Mouse (Mus musculus) embryonic facial prominence, embryonic 11.5 days (tissue): ENCODE measurements around the gene Tfeb. TPM values are rescaled to one million over a fixed set of nuclear protein-coding genes. Genes with fewer than 3 reads are reported as not detected.

Source experiments
- ATAC-seq: fragments of 200-750 bp; cut with Nextera tagmentation; replicated peaks from 2 replicates; pipeline ENCODE4 v1.8.0; 2017; ENCODE audit warnings: low read depth; ENCODE audit not compliant: insufficient number of reproducible peaks, low FRiP score, low TSS enrichment
- DNase-seq: peaks from one replicate; pipeline ENCODE4 v3.0.0-alpha.2; 2015; ENCODE audit warnings: low spot score
- H3K27ac ChIP-seq: fragments of 300-500 bp; sonication (generic); replicated peaks from 2 replicates; pipeline ENCODE4 v1.5.1; 2014; ENCODE audit warnings: mild to moderate bottlenecking, low read depth, low read length, control low read depth
- H3K27me3 ChIP-seq: fragments of 300-500 bp; sonication (generic); 2 replicates; pipeline ENCODE4 v1.6.1; 2014; ENCODE audit warnings: mild to moderate bottlenecking, low read length, moderate library complexity, mixed read lengths; ENCODE audit not compliant: control insufficient read depth, insufficient read depth
- H3K36me3 ChIP-seq: fragments of 300-500 bp; sonication (generic); replicated peaks from 2 replicates; pipeline ENCODE4 v1.6.1; 2014; ENCODE audit warnings: low read depth, mild to moderate bottlenecking, low read length, moderate library complexity, mixed read lengths; ENCODE audit not compliant: control insufficient read depth, insufficient read depth
- H3K4me1 ChIP-seq: fragments of 300-500 bp; sonication (generic); 2 replicates; pipeline ENCODE4 v1.6.1; 2014; ENCODE audit warnings: low read length, mixed read lengths; ENCODE audit not compliant: control insufficient read depth, insufficient read depth
- H3K4me2 ChIP-seq: fragments of 300-500 bp; sonication (generic); 2 replicates; pipeline ENCODE4 v1.6.1; 2014; ENCODE audit warnings: low read depth, mild to moderate bottlenecking, control low read depth, low read length, moderate library complexity
- H3K4me3 ChIP-seq: fragments of 300-500 bp; sonication (generic); 2 replicates; pipeline ENCODE4 v1.5.1; 2014; ENCODE audit warnings: low read depth, low read length, control low read depth
- H3K9ac ChIP-seq: fragments of 300-500 bp; sonication (generic); replicated peaks from 2 replicates; pipeline ENCODE4 v1.6.1; 2014; ENCODE audit warnings: mild to moderate bottlenecking, control low read depth, low read length
- H3K9me3 ChIP-seq: fragments of 300-500 bp; sonication (generic); replicated peaks from 2 replicates; pipeline ENCODE4 v1.6.1; 2016; ENCODE audit warnings: mild to moderate bottlenecking, low read length, inconsistent platforms, mixed read lengths; ENCODE audit not compliant: control insufficient read depth
- WGBS: fragments of 180-500 bp; shearing (Covaris S2); extraction: QIAGEN DNeasy Blood & Tissue Kit; methylation state at CpG from one replicate; pipeline ENCODE4 v1.1.7; 2014; 5-methylcytosine and 5-hydroxymethylcytosine counted together
- polyA plus RNA-seq: library from polyadenylated mRNA; unstranded; fragments of >200 nt; fragmentation: Nextera tagmentation; extraction: Ambion mirVana; gene quantifications from 2 replicates; pipeline ENCODE4 v1.2.1, GENCODE M21; 2014

Tfeb gene
- polyA plus RNA-seq, 1 experiment from 2014 or later: 2.1 TPM

- H3K4me3 ChIP-seq: no peak overlapping the region
- H3K36me3 ChIP-seq: no peaks in the 10 kb centered on the region
- ATAC-seq: no peak
- no peaks in the 10 kb centered on the region for H3K4me1 ChIP-seq
- H3K9me3 ChIP-seq: no peaks in the 10 kb centered on the region
- H3K27me3 ChIP-seq: no peaks in the 10 kb centered on the region; the same call in 1 of the 2 replicates
- no peak for DNase-seq
- WGBS: 85% methylated on average over 4 of the region's 4 CpGs
- no peak overlapping the region for H3K9ac ChIP-seq
- no peak overlapping the region for H3K4me2 ChIP-seq
- no peak overlapping the region for H3K27ac ChIP-seq
These were observed 32.1 kb upstream of the Tfeb start for GRCm38 (mm10) chr17:47704692-47705091.

- ATAC-seq: no peak
- no peak for DNase-seq
- Histone ChIP-seq H3K4me1 (no peaks in the 10 kb centered on the region), H3K9me3 (no peaks in the 10 kb centered on the region), H3K4me2 (no peak overlapping the region), H3K4me3 (no peak overlapping the region), H3K27ac (no peak overlapping the region), H3K36me3 (no peaks in the 10 kb centered on the region), H3K9ac (no peak overlapping the region), H3K27me3 (no peaks in the 10 kb centered on the region; the same call in 1 of the 2 replicates)
- 59% methylated on average over 1 of the region's 1 CpGs for WGBS
These were observed 30.6 kb upstream of the Tfeb start for GRCm38 (mm10) chr17:47706196-47706595.

- H3K9me3 ChIP-seq: no peaks in the 10 kb centered on the region
- H3K4me2 ChIP-seq: no peak overlapping the region
- H3K4me1 ChIP-seq: no peaks in the 10 kb centered on the region
- no peaks in the 10 kb centered on the region for H3K36me3 ChIP-seq
- no peak overlapping the region for H3K4me3 ChIP-seq
- 86% methylated on average over 3 of the region's 3 CpGs for WGBS
- H3K27me3 ChIP-seq: no peaks in the 10 kb centered on the region; the same call in 1 of the 2 replicates
- no peak overlapping the region for H3K9ac ChIP-seq
- no peak overlapping the region for H3K27ac ChIP-seq
- ATAC-seq (no peak), DNase-seq (no peak)
These were observed 28.9 kb upstream of the Tfeb start for GRCm38 (mm10) chr17:47707961-47708360.

- no peaks in the 10 kb centered on the region for H3K27me3 ChIP-seq
- H3K9me3 ChIP-seq: no peaks in the 10 kb centered on the region
- H3K4me3 ChIP-seq: no peak overlapping the region
- 73% methylated on average over 4 of the region's 4 CpGs for WGBS
- no peak overlapping the region for H3K27ac ChIP-seq
- ATAC-seq: no peak
- H3K4me2 ChIP-seq: no peak overlapping the region
- no peaks in the 10 kb centered on the region for H3K4me1 ChIP-seq
- no peak for DNase-seq
- H3K36me3 ChIP-seq: no peaks in the 10 kb centered on the region
- H3K9ac ChIP-seq: no peak overlapping the region
These were observed 27.9 kb upstream of the Tfeb start for GRCm38 (mm10) chr17:47708972-47709371.

- Histone ChIP-seq H3K9ac (no peak overlapping the region), H3K36me3 (no peaks in the 10 kb centered on the region), H3K9me3 (no peaks in the 10 kb centered on the region), H3K4me3 (no peak overlapping the region), H3K27ac (no peak overlapping the region), H3K4me2 (no peak overlapping the region), H3K4me1 (no peaks in the 10 kb centered on the region), H3K27me3 (no peaks in the 10 kb centered on the region)
- 76% methylated on average over 3 of the region's 3 CpGs for WGBS
- DNase-seq (no peak), ATAC-seq (no peak)
These were observed 26.8 kb upstream of the Tfeb start for GRCm38 (mm10) chr17:47710036-47710435.

- DNase-seq (no peak), ATAC-seq (no peak)
- 77% methylated on average over 6 of the region's 6 CpGs for WGBS
- Histone ChIP-seq H3K36me3 (no peaks in the 10 kb centered on the region), H3K9ac (no peak overlapping the region), H3K4me3 (no peak overlapping the region), H3K9me3 (no peaks in the 10 kb centered on the region), H3K27ac (no peak overlapping the region), H3K4me2 (no peak overlapping the region), H3K27me3 (no peaks in the 10 kb centered on the region), H3K4me1 (no peaks in the 10 kb centered on the region)
These were observed 24.9 kb upstream of the Tfeb start for GRCm38 (mm10) chr17:47711883-47712282.

GRCm38 (mm10) chr17:47712889-47713571, 23.8 kb upstream of the Tfeb start:
- no peak for DNase-seq
- 47% methylated on average over 17 of the region's 22 CpGs for WGBS
- no peak for ATAC-seq
- no peaks in the 10 kb centered on the region for H3K4me1 ChIP-seq
- H3K9me3 ChIP-seq: no peaks in the 10 kb centered on the region
- H3K27ac ChIP-seq: no peak overlapping the region
- H3K27me3 ChIP-seq: no peaks in the 10 kb centered on the region
- H3K4me3 ChIP-seq: no peak overlapping the region
- no peak overlapping the region for H3K9ac ChIP-seq
- no peaks in the 10 kb centered on the region for H3K36me3 ChIP-seq
- no peak overlapping the region for H3K4me2 ChIP-seq

- no peak overlapping the region for H3K27ac ChIP-seq
- H3K4me2 ChIP-seq: no peak overlapping the region
- no peak for DNase-seq
- no peaks in the 10 kb centered on the region for H3K9me3 ChIP-seq
- H3K4me1 ChIP-seq: no peaks in the 10 kb centered on the region
- no peak overlapping the region for H3K9ac ChIP-seq
- H3K36me3 ChIP-seq: no peaks in the 10 kb centered on the region
- no peaks in the 10 kb centered on the region for H3K27me3 ChIP-seq
- no peak overlapping the region for H3K4me3 ChIP-seq
- no peak for ATAC-seq
- 61% methylated on average over 3 of the region's 3 CpGs for WGBS
These were observed 21.8 kb upstream of the Tfeb start for GRCm38 (mm10) chr17:47715037-47715436.
